Mouse (Mus musculus) CH12.LX (cell line): ENCODE measurements around the gene Actn4.
"Not testable (repeated sequence)": the region's sequence is repeated elsewhere in the genome, so short reads cannot be mapped to it uniquely, and the experiment has no call there.

Source experiments
- CHD1 ChIP-seq: IDR thresholded peaks from 2 replicates; pipeline ENCODE4 v1.6.1; 2012; ENCODE audit warnings: low read depth, low read length, improper control_type of control experiment, inconsistent platforms
- CHD2 ChIP-seq: IDR thresholded peaks from 2 replicates; pipeline ENCODE4 v1.6.1; 2011; ENCODE audit warnings: low read length, improper control_type of control experiment
- CTCF ChIP-seq, 2 experiments: IDR thresholded peaks in 1 of 2; conservative IDR thresholded peaks in 1 of 2; 2 replicates each; pipeline ENCODE4 v1.5.1; 2011 to 2012; ENCODE audit warnings: low read depth in 2 of 2, low read length in 2 of 2, improper control_type of control experiment in 1 of 2, inconsistent platforms in 1 of 2, mild to moderate bottlenecking in 1 of 2, moderate library complexity in 1 of 2
- ELF1 ChIP-seq: IDR thresholded peaks from 2 replicates; pipeline ENCODE4 v1.6.1; 2014; ENCODE audit warnings: low read depth, mild to moderate bottlenecking, inconsistent platforms, low read length, improper control_type of control experiment
- EP300 ChIP-seq: IDR thresholded peaks from 2 replicates; pipeline ENCODE4 v1.6.1; 2011; ENCODE audit warnings: low read length, improper control_type of control experiment
- JUND ChIP-seq: conservative IDR thresholded peaks from 2 replicates; pipeline ENCODE4 v1.6.1; 2011; ENCODE audit warnings: low read depth, low read length, improper control_type of control experiment
- MAFK ChIP-seq: IDR thresholded peaks from 2 replicates; pipeline ENCODE4 v1.6.1; 2011; ENCODE audit warnings: low read length, improper control_type of control experiment; ENCODE audit not compliant: insufficient replicate concordance
- MAZ ChIP-seq: IDR thresholded peaks from 2 replicates; pipeline ENCODE4 v1.6.1; 2012; ENCODE audit warnings: low read depth, mild to moderate bottlenecking, inconsistent platforms, low read length, improper control_type of control experiment, moderate library complexity
- MEF2A ChIP-seq: IDR thresholded peaks from 2 replicates; pipeline ENCODE4 v1.6.1; 2014; ENCODE audit warnings: low read depth, mild to moderate bottlenecking, inconsistent platforms, low read length, improper control_type of control experiment, borderline replicate concordance
- MXI1 ChIP-seq: IDR thresholded peaks from 2 replicates; pipeline ENCODE4 v1.6.1; 2011; ENCODE audit warnings: mild to moderate bottlenecking, low read depth, low read length, improper control_type of control experiment
- POLR2A ChIP-seq: IDR thresholded peaks from 2 replicates; pipeline ENCODE4 v1.6.1; 2011; ENCODE audit warnings: low read depth, mild to moderate bottlenecking, improper control_type of control experiment, low read length
- ZNF384 ChIP-seq: IDR thresholded peaks from 2 replicates; pipeline ENCODE4 v1.6.1; 2012; ENCODE audit warnings: low read depth, low read length, improper control_type of control experiment, inconsistent platforms

DNA sequence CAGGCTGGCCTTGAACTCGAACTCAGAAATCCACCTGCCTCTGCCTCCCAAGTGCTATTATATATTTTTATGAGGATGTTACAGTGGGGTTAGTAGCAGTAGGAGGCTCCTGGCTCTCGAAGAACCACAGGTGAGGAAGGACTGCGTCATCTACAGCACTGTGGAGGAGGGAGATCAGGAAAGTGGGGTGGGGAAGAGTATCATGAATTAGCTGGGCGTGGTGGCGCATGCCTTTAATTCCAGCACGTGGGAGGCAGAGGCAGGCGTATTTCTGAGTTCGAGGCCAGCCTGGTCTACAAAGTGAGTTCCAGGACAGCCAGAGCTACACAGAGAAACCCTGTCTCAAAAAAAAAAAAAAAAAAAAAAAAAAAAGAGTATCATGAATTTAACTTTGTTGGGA, 6.0 kb upstream of the Actn4 start:
- TF ChIP-seq CTCF (conservative IDR thresholded peaks at IDR 0.05 in 1 of 2, IDR thresholded peaks at IDR 0.05 in 1 of 2; ENCODE audit: low read depth in 2 of 2, low read length in 2 of 2); JUND; CHD2; EP300; MAFK; POLR2A; MAZ; MEF2A; ZNF384; ELF1; MXI1; CHD1: not testable (repeated sequence)
